Mouse (Mus musculus) gastrocnemius, postnatal 25 days (tissue): ENCODE measurements around the gene Asb1. TPM values are rescaled to one million over a fixed set of nuclear protein-coding genes. Genes with fewer than 3 reads are reported as not detected.

Source experiments
- DNase-seq: peaks from one replicate; pipeline ENCODE4 v3.0.0; 2022
- total RNA-seq, 2 experiments: library from RNA; stranded (reverse); gene quantifications; 1 replicate in 1 of 2; 2 replicates in 1 of 2; pipeline ENCODE4 v1.2.3; 2021

Gene Asb1
- total RNA-seq, 2 experiments from 2014 or later: 15.5 TPM

DNA sequence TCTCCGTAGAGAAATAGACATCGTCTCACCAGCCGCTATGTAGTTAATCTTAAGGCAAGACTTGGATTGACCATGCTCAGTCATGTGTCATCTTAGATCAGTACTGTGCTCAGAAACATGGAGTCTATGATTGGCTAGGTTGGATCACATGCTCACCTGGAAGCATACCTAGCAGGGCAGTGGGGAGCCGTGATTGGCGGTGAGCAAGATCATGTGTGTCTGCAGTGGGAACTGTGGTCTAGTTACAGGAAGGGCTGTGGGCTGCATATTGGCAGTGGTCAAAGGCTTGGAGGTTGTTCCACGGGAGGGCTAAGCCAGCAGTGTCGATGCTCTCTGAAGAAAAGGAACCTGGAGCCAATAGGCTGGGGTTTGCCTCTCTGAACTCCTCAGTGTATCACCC lies 66.4 kb downstream of the Asb1 start:
- DNase-seq: no peak

- DNase-seq: no peak
These were observed 66.8 kb downstream of the Asb1 start for GRCm38 (mm10) chr1:91607141-91607540.

Other genes starting within 250 kb of the Asb1 start
- 10 to 100 TPM in 1 of 2 experiments, 1 to 10 TPM in 1; 9.8 to 13.9 TPM for gene Scly, start 242.2 kb upstream of the Asb1 start, total RNA-seq
- gene Espnl, start 218.5 kb upstream of the Asb1 start, total RNA-seq: under 1 TPM; 0.08 to 0.18 TPM
- gene Klhl30, start 189.5 kb upstream of the Asb1 start, total RNA-seq: 100 to 1,000 TPM in 1 of 2 experiments, 10 to 100 TPM in 1; 87.8 to 132 TPM
- 1 to 10 TPM; 2.3 to 3.6 TPM for gene Erfe, start 174.1 kb upstream of the Asb1 start, total RNA-seq
- 10 to 100 TPM; 30.1 to 35.8 TPM for gene Ilkap, start 141.7 kb upstream of the Asb1 start, total RNA-seq
- gene Hes6, start 126.5 kb upstream of the Asb1 start, total RNA-seq: 1 to 10 TPM; 6.9 to 8.6 TPM
- 1 to 10 TPM in 1 of 2 experiments, under 1 TPM in 1; 0.97 to 7.1 TPM for gene Per2, start 81.2 kb upstream of the Asb1 start, total RNA-seq
- gene Traf3ip1, start 45.9 kb upstream of the Asb1 start, total RNA-seq: 1 to 10 TPM; 2.9 to 3.2 TPM